23 mouse cellular contexts compared by ENCODE assay signal in genomic region chr9:80208681-80209080, GRCm38 (mm10). TPM values are rescaled to one million over a fixed set of nuclear protein-coding genes. Genes with fewer than 3 reads are reported as not detected.
DNase-seq lines count a peak whose midpoint lies in the region; ATAC-seq and TF ChIP-seq lines count a peak whose summit lies in the region.
"Had no signal": no experiment of that assay in that cellular context is flagged by ENCODE, and none has a peak within 500 bp of the region (broad histone marks: within the 10 kb centered on the region; RNA-seq: fewer than 3 reads in every experiment).

No protein-coding gene starts in this region.

- no peak overlapping the region for H3K4me3 ChIP-seq in kidney, adult 2 months (ENCODE audit: insufficient read depth, low read depth, low read length)
- no peak overlapping the region for H3K4me3 ChIP-seq in layer of hippocampus, adult 2 months
- H3K4me3 ChIP-seq in neural tube, embryonic 14.5 days (ENCODE audit: low read depth, low read length): no peak overlapping the region
- H3K4me3 ChIP-seq: embryonic facial prominence, embryonic 13.5 days; embryonic facial prominence, embryonic 15.5 days; erythroblast, embryonic 14.5 days; forebrain, embryonic 10.5 days; forebrain, embryonic 12.5 days had no signal

- H3K9me3 ChIP-seq in neural tube, embryonic 14.5 days (ENCODE audit: control insufficient read depth, low read length): no peaks in the 10 kb centered on the region
- H3K9me3 ChIP-seq: embryonic facial prominence, embryonic 13.5 days; embryonic facial prominence, embryonic 15.5 days; forebrain, embryonic 12.5 days had no signal

- H3K4me1 ChIP-seq in kidney, adult 2 months (ENCODE audit: control insufficient read depth, insufficient read depth, low read length): peaks cover 34% of the 10 kb centered on the region
- H3K4me1 ChIP-seq in neural tube, embryonic 14.5 days (ENCODE audit: control insufficient read depth, insufficient read depth, low read length): no peaks in the 10 kb centered on the region
- H3K4me1 ChIP-seq: forebrain, embryonic 12.5 days had no signal

- no peak for DNase-seq in kidney, adult 2 months
- no peak for DNase-seq in kidney, adult 11 months
- DNase-seq in layer of hippocampus, adult 2 months (ENCODE audit: low spot score in 2 of 2): no peak
- no peak for DNase-seq in layer of hippocampus, postnatal 14 days (ENCODE audit: low spot score in 2 of 2)
- no peak for DNase-seq in neural tube, embryonic 10.5 days (ENCODE audit: extremely low spot score, low spot score)
- no peak for DNase-seq in frontal cortex, postnatal 14 days (ENCODE audit: low spot score in 2 of 2)
- DNase-seq: adrenal gland, adult 2 months; adrenal gland, postnatal 10 days; adrenal gland, postnatal 25 days; cerebellum, adult 11 months; cerebellum, adult 18-20 months; cerebellum, adult 8-10 months; cerebellum, adult 9-11 months; cerebellum, postnatal 14 days; cerebellum, postnatal 36 days; embryo, embryonic 11 days had no signal

- H3K4me2 ChIP-seq in neural tube, embryonic 14.5 days (ENCODE audit: low read depth, low read length): no peak overlapping the region
- H3K4me2 ChIP-seq: embryonic facial prominence, embryonic 13.5 days; embryonic facial prominence, embryonic 15.5 days; forebrain, embryonic 12.5 days had no signal

- no peaks in the 10 kb centered on the region for H3K27me3 ChIP-seq in kidney, adult 2 months (replicated peaks; ENCODE audit: control insufficient read depth, insufficient read depth, low read length)
- no peaks in the 10 kb centered on the region for H3K27me3 ChIP-seq in neural tube, embryonic 14.5 days (ENCODE audit: control insufficient read depth, insufficient read depth, low read length)
- H3K27me3 ChIP-seq: embryonic facial prominence, embryonic 13.5 days; embryonic facial prominence, embryonic 15.5 days; forebrain, embryonic 12.5 days had no signal

- TF ChIP-seq POLR2A in kidney, adult 2 months (IDR thresholded peaks at IDR 0.05; ENCODE audit: low read depth, low read length): no peak

- peaks cover 2% of the 10 kb centered on the region; the same call in 1 of the 2 replicates for H3K36me3 ChIP-seq in kidney, adult 2 months (ENCODE audit: control insufficient read depth, insufficient read depth, low read length)
- H3K36me3 ChIP-seq in neural tube, embryonic 14.5 days (ENCODE audit: control insufficient read depth, insufficient read depth, low read length): no peaks in the 10 kb centered on the region
- H3K36me3 ChIP-seq: embryonic facial prominence, embryonic 13.5 days; embryonic facial prominence, embryonic 15.5 days; forebrain, embryonic 10.5 days; forebrain, embryonic 12.5 days had no signal

- ATAC-seq in neural tube, embryonic 14.5 days (ENCODE audit: low read depth): peak; percentile 22; the same call in 1 of the 2 replicates
- ATAC-seq: forebrain, embryonic 14.5 days had no signal

- TF ChIP-seq CTCF in kidney, adult 2 months (conservative IDR thresholded peaks at IDR 0.05; ENCODE audit: insufficient read depth, insufficient read length, low read depth, low read length): no peak
- no peak for TF ChIP-seq CTCF in layer of hippocampus, adult 2 months (conservative IDR thresholded peaks at IDR 0.05)

- 76% methylated on average over 2 of the region's 2 CpGs for WGBS in kidney, adult 2 months
- 66% methylated on average over 2 of the region's 2 CpGs for WGBS in neural tube, embryonic 14.5 days

- peak overlapping the region; percentile 53; the same call in 1 of the 2 replicates for H3K27ac ChIP-seq in kidney, adult 2 months (ENCODE audit: insufficient read depth, low read depth, low read length)
- H3K27ac ChIP-seq in layer of hippocampus, adult 2 months: peak overlapping the region; percentile 69; the same call in 1 of the 2 replicates
- no peak overlapping the region for H3K27ac ChIP-seq in neural tube, embryonic 14.5 days (ENCODE audit: low read depth, low read length)
- H3K27ac ChIP-seq: embryonic facial prominence, embryonic 13.5 days; embryonic facial prominence, embryonic 15.5 days; forebrain, embryonic 12.5 days had no signal

- H3K9ac ChIP-seq in neural tube, embryonic 14.5 days (replicated peaks; ENCODE audit: low read depth, low read length): no peak overlapping the region
- H3K9ac ChIP-seq: embryonic facial prominence, embryonic 13.5 days; embryonic facial prominence, embryonic 15.5 days; forebrain, embryonic 12.5 days had no signal

RNA-seq across cellular contexts. Expression of gene Myo6, which starts 43.9 kb away (rescaled TPM):
- polyA plus RNA-seq in kidney, adult 2 months (2012; rRNA removed): 75.7 and 76.4 TPM in 2 replicates
- 10 to 100 TPM; 82.0 to 83.8 TPM for total RNA-seq in layer of hippocampus, adult 2 months (2021)
- 10 to 100 TPM; 75.1 to 75.9 TPM for total RNA-seq in layer of hippocampus, postnatal 14 days (2021)
- 26.0 and 27.2 TPM in 2 replicates for polyA plus RNA-seq in neural tube, embryonic 14.5 days (2014; fragmentation: Nextera tagmentation; extraction: Ambion mirVana)
